Mouse (Mus musculus) testis, postnatal 14 days (tissue): ENCODE measurements at regions not wholly inside any gene's neighbourhood (a gene's known extent, or its start where the extent isn't known, plus 50 kb on each side); places are given as distances from the start of the nearest gene placed in this dataset.

ENCODE experiments used
- DNase-seq: peaks from one replicate; pipeline ENCODE4 v3.0.0; 2021; ENCODE audit warnings: low spot score

DNA sequence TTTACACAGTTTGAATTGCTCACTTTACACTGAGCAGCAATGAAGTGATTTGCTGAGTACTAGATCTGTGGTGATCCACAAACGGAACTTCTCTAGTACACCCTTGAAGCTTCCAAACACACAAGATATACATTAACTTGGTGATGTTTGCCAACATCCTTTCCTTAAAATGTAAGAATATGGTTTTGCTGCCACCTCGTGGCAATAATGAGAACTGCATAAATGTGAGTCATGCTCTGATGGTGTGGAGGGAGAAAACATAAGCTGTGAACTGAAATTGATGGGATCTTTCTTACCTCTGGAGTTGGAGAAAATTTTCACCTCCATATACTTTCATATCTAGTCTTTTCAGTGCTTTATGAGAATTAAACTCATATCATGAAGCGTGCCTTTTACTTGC lies 51.6 kb downstream of the Bex3 start:
- DNase-seq: peak; percentile 5

DNA sequence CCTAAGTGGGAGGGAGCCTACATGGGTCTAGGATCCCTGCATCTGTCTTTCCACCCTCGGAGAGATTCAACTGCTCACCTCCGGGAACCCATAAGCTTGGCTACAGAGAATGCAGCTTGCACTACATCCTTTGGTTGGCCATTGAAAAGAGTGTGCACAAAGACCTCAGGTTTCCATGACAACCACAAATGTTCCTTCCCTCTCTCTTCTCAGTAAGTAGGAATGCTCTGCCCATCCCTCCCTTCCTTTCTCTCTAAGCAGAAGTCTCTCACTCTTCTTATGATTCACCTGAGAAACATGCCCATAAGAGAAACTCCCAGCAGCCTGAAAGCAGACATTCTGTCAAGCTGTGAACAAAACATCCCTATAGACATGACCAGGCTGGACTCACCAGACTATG lies 95.8 kb downstream of the Bex3 start:
- no peak for DNase-seq
